Mouse (Mus musculus): ENCODE data around the gene Elovl3.
"Not testable (repeated sequence)": the region's sequence is repeated elsewhere in the genome, so short reads cannot be mapped to it uniquely, and the experiment has no call there.

Elovl3 gene

DNA sequence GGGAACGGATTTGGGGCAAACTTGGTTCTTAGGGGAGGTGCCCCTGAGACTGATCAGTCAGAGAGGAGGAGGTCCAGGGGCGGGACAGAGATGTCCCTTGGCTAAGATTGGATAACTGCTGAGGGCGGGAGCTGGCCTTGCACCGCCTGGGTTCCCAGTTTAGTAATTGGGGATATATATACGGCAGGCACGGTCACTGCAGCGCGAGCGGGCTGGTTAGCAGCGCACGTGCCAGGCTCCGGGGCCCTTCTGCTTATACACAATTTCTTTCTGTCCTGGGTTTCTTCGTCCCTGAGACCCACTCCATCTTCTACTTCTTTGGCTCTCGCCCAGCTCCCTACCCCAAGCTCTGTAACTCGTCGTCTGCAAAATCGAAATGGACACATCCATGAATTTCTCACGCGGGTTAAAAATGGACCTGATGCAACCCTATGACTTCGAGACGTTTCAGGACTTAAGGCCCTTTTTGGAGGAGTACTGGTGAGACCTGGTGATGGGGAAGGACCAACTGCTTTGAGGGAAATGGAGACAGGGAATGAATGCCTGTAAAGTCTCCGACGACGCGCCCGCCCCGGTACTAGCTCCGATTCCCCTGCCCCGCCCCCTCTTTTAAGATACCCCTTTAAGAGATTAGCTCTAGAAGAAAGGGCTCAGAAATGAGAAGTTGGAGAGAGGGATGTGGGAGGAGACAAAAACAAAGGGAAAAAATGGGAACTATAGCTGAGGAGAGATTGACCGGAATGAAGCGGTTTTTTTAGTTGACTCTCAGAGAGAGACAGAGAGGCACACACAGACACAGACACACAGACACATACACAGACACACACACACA, at the start of gene Elovl3:
TSS of gene Elovl3 (plus strand) at position 204 of the 832 bp plus-strand sequence.
- DNase-seq: no peak

GRCm38 (mm10) chr19:46085185-46085584, 46.5 kb upstream of the Elovl3 start:
- no peak for DNase-seq

- DNase-seq: peak in 1 of 2 experiments; percentile 54
Measured at GRCm38 (mm10) chr19:46086337-46086736, 45.4 kb upstream of the Elovl3 start.

DNA sequence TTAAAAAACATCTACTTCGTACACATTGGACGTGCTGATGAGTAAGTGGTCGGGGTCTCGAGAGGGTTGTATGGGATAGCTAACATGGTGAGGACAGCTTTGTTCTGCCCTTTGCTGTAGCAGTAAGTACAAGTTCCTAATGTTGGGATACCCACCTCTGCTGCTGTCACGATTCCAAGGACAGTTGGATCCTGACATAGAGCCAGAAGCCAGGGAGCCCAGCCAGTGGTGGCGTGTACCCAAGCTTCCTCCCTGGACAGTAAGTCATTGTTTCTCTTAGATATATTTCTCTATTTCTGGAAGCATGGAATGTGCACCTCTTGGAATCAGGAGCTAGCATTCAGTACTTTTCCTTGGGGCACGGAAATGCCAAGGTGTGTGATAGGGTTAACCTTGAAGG, 43.8 kb upstream of the Elovl3 start:
- DNase-seq: no peak

GRCm38 (mm10) chr19:46091641-46092040, 40.1 kb upstream of the Elovl3 start:
- no peak for DNase-seq

GRCm38 (mm10) chr19:46094144-46094543, 37.6 kb upstream of the Elovl3 start:
- no peak for DNase-seq

DNA sequence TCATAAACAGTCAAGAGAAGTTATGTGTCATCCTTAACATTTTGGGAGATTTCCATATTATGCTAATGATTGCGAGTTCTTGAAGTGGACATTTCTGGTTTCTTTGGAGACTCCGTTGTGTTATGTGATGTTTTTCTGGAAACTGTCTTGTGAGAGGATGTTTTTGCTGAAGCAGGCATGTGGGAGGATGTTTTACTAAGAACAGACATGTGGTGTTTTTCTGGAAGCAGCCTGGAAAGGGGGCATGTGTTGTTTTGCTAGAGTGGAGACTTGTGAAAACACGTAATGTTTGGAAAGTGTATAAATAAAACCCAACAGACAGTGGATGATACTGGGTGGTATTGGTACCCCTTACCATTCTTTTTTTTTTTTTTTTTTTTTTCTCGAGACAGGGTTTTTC, 36.4 kb upstream of the Elovl3 start:
- DNase-seq: no peak

DNA sequence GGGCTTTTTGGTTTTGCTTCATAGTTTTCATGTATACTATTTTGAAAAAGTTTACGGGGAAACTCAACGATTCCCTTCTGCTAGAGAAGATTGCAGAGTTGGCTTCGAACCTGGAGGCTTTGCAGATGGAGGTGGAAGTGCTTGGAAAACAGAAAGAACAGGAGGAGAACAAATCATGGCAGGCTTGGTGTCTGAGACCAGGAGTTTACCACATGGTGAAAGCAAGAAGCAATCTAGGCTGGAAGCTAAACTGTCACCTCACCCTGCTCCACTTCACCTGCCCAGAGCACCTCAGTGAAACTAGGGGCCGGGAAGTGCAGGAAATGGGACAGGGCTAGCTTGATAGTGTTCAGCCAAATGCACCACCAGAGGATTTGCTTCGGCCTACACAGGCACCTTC, 35.3 kb upstream of the Elovl3 start:
- no peak for DNase-seq

DNA sequence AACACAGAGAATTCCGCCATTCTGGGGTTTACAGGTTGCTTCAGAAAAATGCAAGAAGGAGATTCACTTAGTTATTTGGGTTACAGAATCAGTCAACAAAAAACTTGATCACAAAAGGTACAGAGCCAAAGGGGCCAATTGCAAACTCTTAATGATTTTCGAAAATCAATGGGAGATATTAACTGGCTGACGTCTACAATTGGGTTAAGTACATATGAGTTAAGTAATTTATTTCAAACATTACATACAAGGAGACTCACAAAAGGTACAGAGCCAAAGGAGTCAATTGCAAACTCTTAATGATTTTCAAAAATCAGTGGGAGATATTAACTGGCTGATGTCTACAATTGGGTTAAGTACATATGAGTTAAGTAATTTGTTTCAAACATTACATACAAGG, 32.1 kb upstream of the Elovl3 start:
- DNase-seq: no peak

DNA sequence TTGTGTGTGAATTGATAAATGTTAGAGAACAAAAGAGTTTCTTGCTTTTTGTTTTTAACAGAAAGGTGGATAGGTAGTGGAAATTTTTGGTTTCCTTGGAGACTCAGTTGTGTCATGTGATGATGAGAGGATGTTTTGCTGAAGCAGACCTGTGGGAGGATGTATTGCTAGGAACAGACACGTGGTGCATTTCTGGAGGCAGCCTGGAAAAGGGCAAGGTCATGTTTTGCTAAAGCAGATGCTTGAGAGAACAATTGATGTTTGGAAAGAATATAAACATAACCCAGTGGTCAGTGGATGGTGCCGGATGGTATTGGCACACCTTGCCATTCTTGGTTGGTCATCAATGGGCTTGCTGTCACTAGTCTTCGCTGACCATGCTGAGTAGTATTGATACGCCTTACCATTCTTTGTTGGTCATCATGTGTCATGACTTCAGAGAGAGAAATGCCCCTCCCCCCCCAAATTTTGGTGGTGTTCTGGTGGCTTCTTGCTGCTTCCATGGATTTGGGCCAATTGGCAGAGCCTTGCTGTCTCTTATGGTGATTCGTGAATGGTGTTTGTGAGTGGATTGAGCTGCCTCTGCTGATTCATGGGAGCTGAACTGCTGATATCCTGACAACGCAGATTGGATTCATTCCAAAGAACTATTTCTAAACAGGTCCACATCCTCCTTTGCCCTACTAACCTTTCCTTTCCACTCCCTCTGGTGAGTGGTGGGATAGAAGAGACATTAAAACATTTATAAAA, 28.1 kb upstream of the Elovl3 start:
- DNase-seq: no peak

- DNase-seq: no peak
Measured at GRCm38 (mm10) chr19:46104187-46104557, 27.5 kb upstream of the Elovl3 start.

DNA sequence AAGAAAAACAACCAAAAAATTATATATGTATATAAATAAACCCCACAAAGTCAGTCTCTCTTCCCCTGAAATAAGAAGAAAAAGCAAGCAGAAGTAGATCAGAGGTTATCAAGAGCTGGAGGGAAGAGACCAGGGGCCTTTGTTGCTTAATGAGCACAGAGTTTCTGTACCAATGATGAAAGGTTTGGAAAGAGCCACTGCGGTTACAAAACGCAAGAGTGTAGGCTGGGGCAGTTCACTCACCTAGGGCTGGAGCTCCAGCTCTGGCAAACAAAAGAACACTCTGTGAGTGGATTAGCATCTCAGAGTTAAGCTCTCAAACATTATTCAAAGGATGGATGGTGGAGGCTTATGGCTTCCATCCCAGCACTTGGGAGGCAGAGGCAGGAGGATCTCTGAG, 21.5 kb upstream of the Elovl3 start:
- DNase-seq: no peak

- DNase-seq: no peak
Measured at GRCm38 (mm10) chr19:46110781-46111180, 20.9 kb upstream of the Elovl3 start.

GRCm38 (mm10) chr19:46114617-46115016, 17.1 kb upstream of the Elovl3 start:
- DNase-seq: no peak

- DNase-seq: no peak
Measured at GRCm38 (mm10) chr19:46119458-46119857, 12.2 kb upstream of the Elovl3 start.

DNA sequence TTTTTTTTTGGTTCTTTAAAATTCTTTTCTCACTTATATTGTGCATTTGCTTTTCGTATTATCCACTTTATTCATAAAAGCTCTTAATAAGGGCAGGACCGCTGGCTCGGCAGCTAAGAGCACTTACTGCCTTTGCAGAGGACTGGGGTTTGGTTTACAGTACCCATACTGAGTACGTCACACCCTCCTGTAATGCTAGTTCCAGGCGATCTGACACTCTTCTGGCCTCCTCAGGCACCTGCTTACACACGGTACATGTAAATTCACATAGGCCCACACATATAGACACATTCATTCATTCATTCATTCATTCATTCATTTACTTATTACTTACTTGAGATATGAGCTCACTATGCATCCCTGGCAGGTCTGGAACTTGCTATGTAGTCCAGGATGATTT, 10.8 kb upstream of the Elovl3 start:
- DNase-seq: no peak

DNA sequence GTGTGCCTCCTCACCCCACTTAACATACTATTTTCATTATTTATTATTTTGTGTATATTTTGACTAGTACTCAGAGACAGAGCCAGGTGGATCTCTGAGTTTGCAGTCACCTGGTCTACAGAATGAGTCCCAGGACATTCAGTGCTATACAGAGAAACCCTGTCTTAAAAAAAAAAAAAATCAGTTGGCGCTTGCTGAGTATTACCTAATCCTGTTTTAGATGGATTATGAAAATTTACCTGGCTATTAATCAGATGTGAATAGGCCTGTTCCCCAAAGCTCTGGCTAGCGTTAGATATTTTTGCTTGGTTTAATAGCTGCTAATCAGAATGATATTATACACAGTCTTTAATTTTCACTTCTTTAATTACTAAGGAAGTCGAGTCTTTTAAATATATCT, 7.8 kb upstream of the Elovl3 start:
- DNase-seq: no peak

- no peak for DNase-seq
Measured at GRCm38 (mm10) chr19:46124651-46125050, 7.0 kb upstream of the Elovl3 start.

GRCm38 (mm10) chr19:46126301-46126700, 5.4 kb upstream of the Elovl3 start:
- DNase-seq: no peak

DNA sequence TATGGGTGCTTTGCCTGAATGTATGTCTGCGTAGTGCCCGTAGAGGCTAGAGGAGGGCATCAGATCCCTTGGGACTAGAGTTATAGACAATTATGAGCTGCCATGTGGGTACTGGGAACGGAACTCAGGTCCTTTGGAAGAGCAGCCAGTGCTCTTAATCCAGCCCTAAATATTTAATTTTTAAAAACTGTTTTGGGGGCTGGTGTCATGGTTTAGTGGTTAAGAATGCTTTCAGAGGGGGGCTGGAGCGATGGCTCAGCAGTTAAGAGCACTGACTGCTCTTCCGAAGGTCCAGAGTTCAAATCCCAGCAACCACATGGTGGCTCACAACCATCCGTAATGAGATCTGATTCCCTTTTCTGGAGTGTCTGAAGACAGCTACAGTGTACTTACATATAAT, 2.0 kb upstream of the Elovl3 start:
- DNase-seq: not testable (repeated sequence)

DNA sequence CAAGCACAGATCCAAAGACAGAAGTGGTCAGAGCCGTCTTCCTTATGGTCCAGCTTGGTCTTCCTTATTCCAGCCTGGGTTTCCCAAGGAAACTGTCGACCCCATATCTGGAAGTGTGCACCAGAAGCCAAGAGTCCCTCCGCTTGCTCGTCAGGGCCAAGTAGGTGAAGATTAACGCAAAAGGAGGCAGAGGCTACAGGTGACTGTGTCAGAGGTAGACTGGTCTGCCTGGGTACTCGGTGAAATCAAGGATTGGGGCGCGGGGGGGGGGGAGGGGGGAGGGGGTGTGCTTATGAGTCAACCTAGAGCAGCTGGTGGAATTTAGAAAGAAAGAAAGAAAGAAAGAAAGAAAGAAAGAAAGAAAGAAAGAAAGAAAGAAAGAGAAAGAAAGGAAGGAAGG, 414 bp upstream of the Elovl3 start:
- DNase-seq: no peak

DNA sequence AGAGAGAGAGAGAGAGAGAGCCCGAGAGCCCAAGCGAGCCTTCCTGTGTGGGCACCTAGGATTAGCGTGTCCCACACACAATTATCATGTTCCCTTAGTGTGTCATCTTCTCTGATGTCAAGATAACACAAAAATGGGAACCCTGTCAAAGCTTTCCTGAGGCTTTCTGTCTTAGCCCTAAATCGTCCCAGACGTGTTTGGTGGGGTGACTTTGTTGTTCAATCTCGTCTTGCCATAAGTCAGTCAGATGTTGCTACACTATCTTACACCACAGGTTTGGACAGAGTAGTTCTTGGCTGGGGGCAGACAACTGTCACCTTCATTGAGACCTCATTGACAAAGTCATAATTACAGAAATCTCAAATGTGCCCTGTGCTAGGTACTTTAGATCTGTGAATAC, 880 bp downstream of the Elovl3 start:
- DNase-seq: no peak

GRCm38 (mm10) chr19:46135297-46135696, 3.6 kb downstream of the Elovl3 start:
- peak; percentile 70 to 91 for DNase-seq
